Mouse (Mus musculus) heart, embryonic 11.5 days (tissue): Measurements from ENCODE around the gene Ube2f. TPM values are rescaled to one million over a fixed set of nuclear protein-coding genes. Genes with fewer than 3 reads are reported as not detected.

Source experiments
- ATAC-seq: fragments of 200-750 bp; cut with Nextera tagmentation; replicated peaks from 2 replicates; pipeline ENCODE4 v1.8.0; 2017; ENCODE audit warnings: moderate library complexity; ENCODE audit not compliant: insufficient number of reproducible peaks, low FRiP score, low TSS enrichment
- H3K27ac ChIP-seq: fragments of 300-500 bp; sonication (generic); 2 replicates; pipeline ENCODE4 v1.5.1; 2014; ENCODE audit warnings: mild to moderate bottlenecking, low read depth, low read length
- H3K27me3 ChIP-seq: fragments of 300-500 bp; sonication (generic); 2 replicates; pipeline ENCODE4 v1.6.1; 2014; ENCODE audit warnings: mild to moderate bottlenecking, low read length, mixed read lengths; ENCODE audit not compliant: control insufficient read depth, insufficient read depth
- H3K36me3 ChIP-seq: fragments of 300-500 bp; sonication (generic); 2 replicates; pipeline ENCODE4 v1.6.1; 2014; ENCODE audit warnings: mild to moderate bottlenecking, low read length, moderate library complexity, mixed read lengths; ENCODE audit not compliant: control insufficient read depth, insufficient read depth
- H3K4me1 ChIP-seq: fragments of 300-500 bp; sonication (generic); 2 replicates; pipeline ENCODE4 v1.6.1; 2014; ENCODE audit warnings: low read length; ENCODE audit not compliant: control insufficient read depth, insufficient read depth
- H3K4me2 ChIP-seq: fragments of 300-500 bp; sonication (generic); 2 replicates; pipeline ENCODE4 v1.6.1; 2014; ENCODE audit warnings: mild to moderate bottlenecking, moderate library complexity
- H3K4me3 ChIP-seq: fragments of 300-500 bp; sonication (generic); 2 replicates; pipeline ENCODE4 v1.5.1; 2014; ENCODE audit warnings: low read depth, low read length
- H3K9ac ChIP-seq: fragments of 300-500 bp; sonication (generic); 2 replicates; pipeline ENCODE4 v1.6.1; 2014; ENCODE audit warnings: mild to moderate bottlenecking, low read depth, low read length, moderate library complexity
- H3K9me3 ChIP-seq: fragments of 300-500 bp; sonication (generic); replicated peaks from 2 replicates; pipeline ENCODE4 v1.6.1; 2016; ENCODE audit warnings: low read length; ENCODE audit not compliant: control insufficient read depth
- WGBS: fragments of 180-500 bp; shearing (Covaris S2); extraction: QIAGEN DNeasy Blood & Tissue Kit; methylation state at CpG from one replicate; pipeline ENCODE4 v1.1.7; 2014; ENCODE audit not compliant: insufficient replicate concordance; 5-methylcytosine and 5-hydroxymethylcytosine counted together
- polyA plus RNA-seq: library from polyadenylated mRNA; unstranded; fragments of >200 nt; fragmentation: Nextera tagmentation; extraction: Ambion mirVana; gene quantifications from 2 replicates; pipeline ENCODE4 v1.2.1, GENCODE M21; 2014

Ube2f gene
- polyA plus RNA-seq, 1 experiment from 2014 or later = 75.7 TPM

DNA sequence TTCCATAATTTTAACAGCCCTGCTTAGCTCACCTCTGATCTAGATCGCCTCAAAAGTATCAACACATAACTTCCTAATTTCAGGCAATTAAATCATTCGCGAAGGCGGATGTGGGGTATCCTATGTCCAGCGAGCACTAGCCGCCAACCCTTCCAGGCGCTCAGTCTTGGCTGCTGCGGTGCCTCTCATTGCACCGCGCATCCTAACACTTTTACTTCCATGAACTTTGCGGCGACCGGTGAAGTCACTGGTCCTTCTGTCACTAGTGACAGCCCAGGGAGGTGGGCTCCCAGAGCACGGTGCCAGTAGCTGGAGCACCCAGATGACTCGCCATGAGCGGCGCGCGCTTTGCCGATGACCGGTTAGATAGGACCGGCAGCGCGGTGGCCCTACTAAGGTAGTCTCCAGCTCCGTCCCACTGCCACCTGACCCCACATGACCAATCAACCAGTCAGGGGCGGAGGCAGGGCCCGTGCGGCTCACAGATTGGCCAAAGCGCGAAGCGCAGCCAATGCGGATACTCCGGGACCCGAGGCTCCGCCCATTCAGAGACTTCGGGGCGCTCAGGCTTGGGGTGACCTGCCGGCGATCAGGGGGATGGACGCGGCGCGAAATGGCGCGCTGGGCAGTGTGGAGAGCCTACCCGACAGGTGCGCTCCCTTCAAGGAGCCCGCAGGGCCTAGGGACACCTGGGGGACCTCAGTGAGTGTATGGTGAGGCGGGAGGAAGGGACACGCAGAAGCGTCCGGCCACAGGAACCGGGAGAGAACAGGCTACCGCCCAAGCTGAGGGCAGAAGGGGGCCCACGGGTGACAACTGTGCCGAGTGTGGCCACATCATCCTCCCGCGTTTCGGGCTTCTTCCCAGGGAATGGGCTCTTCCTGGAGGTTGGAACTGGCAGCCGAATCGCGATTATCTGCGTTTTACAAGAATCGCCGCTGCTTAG lies 48.0 kb downstream of the Ube2f start, which contains the start of gene Scly:
Scly (plus strand) TSS at position 540 of the 946 bp plus-strand sequence.
- Histone ChIP-seq H3K9ac (peak within 1 kb of the TSS; percentile 80), H3K36me3 (peaks cover 1% of the 10 kb centered on the region; the same call in 1 of the 2 replicates), H3K9me3 (no peaks in the 10 kb centered on the region), H3K4me2 (peak within 1 kb of the TSS; percentile 74), H3K4me1 (peaks cover 2% of the 10 kb centered on the region), H3K27me3 (no peaks in the 10 kb centered on the region), H3K4me3 (peak within 1 kb of the TSS; percentile 95), H3K27ac (no peak within 1 kb of the TSS)
- under 1% methylated on average over 61 of the region's 65 CpGs for WGBS
- ATAC-seq = peak; percentile 100

DNA sequence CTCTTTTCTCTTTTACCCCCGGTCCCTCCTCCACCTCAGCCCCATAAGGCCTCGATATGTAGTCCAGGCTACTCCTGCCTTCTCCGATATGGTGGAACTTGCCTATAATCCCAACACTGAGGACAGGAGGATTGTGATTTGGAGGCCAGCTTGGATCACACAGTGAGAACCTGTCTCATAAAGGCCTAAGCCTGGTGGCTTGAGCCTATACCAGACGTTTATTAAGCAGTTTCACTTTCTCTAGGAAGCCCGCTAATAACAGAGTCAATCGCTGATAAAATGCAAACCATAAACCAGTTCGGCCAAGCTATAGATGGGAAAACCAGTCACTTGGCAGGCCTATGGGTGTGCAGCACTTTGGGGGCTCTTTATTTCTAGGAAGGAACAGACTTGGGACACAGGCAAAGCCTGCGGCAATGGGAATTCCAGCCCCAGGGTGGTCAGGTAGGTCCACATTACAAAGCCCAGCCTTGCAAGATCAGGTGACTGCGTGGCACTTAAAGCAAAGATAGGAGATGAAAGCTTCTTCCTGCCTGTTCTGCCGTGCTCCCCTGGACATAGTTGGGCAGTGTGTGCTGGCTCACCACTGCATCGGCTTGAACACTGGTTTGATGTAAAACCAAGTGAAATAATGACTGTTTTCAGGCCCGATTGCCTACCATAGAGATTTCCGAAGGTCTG lies 49.1 kb downstream of the Ube2f start:
- Histone ChIP-seq H3K4me1 (peaks cover 2% of the 10 kb centered on the region), H3K36me3 (peaks cover 4% of the 10 kb centered on the region; the same call in 1 of the 2 replicates), H3K27me3 (no peaks in the 10 kb centered on the region), H3K9me3 (no peaks in the 10 kb centered on the region), H3K4me2 (peak overlapping the region; percentile 74), H3K9ac (peak overlapping the region; percentile 80), H3K27ac (no peak overlapping the region), H3K4me3 (peak overlapping the region; percentile 95)
- no peak for ATAC-seq
- 76% methylated on average over 13 of the region's 13 CpGs for WGBS

DNA sequence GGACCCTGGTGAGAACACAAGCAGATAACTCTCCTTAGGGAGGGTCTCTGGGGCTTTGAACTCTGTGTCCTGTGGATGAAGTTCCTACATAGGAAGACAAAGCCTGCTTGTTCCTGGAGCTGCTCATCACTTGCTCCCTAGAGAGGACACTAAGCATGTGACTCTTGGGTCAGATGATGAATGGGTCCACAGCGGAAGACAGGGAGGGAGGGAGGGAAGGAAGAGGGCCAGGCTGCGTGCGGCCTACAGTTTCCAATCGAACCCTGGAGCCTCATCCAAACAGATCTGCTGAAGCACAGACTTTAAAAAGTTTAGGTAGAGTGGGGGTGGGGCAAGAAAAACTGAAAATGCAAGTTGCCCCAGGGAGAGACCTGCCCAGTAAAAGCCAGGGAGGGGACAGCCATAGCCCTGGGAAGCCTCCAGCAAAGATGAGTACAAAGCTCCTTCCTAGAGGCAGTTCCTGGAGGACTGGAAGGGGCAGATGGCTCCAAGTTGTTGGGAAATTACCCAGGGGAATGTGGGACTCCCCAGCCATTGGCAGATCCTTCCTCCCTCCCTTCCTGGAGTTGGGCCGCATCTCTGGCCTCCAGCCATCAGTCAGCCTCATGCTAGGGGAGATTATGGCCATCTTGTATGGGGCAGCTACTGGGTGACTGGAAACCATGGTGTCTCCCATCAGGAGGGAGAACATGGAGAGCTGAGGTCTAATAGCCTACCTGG lies 49.8 kb downstream of the Ube2f start:
- no peak for ATAC-seq
- Histone ChIP-seq H3K27ac (no peak overlapping the region), H3K9ac (no peak overlapping the region), H3K9me3 (no peaks in the 10 kb centered on the region), H3K4me3 (no peak overlapping the region), H3K4me2 (no peak overlapping the region), H3K27me3 (no peaks in the 10 kb centered on the region), H3K4me1 (peaks cover 2% of the 10 kb centered on the region), H3K36me3 (peaks cover 4% of the 10 kb centered on the region; the same call in 1 of the 2 replicates)
- 88% methylated on average over 5 of the region's 5 CpGs for whole genome bisulfite sequencing

GRCm38 (mm10) chr1:91301206-91301920 lies 51.3 kb downstream of the Ube2f start:
- H3K27me3 ChIP-seq = no peaks in the 10 kb centered on the region
- H3K4me1 ChIP-seq = peaks cover 2% of the 10 kb centered on the region
- WGBS = 77% methylated on average over 3 of the region's 3 CpGs
- no peaks in the 10 kb centered on the region for H3K9me3 ChIP-seq
- no peak overlapping the region for H3K9ac ChIP-seq
- H3K4me3 ChIP-seq = no peak overlapping the region
- no peak for ATAC-seq
- no peak overlapping the region for H3K4me2 ChIP-seq
- H3K27ac ChIP-seq = no peak overlapping the region
- peaks cover 14% of the 10 kb centered on the region for H3K36me3 ChIP-seq

DNA sequence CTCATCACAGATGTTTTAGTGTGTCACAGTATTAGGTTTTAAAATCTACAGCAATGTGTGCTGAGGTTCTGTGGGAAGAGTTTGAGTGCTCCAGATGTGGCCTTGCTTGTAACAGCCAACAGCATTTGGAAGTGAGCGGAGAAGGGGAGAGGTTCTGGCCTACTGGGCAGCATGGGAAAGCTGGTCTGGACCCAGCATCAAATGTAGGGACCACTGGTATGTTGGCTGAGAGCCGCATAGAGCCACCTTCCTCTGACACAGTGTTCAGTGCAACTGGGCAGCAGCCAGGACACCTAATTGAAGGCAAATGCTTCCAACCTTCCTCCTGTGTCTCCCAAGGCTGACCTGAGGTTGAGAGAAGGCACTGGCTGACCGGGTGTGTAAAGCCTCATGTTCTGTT lies 51.9 kb downstream of the Ube2f start:
- H3K27me3 ChIP-seq = no peaks in the 10 kb centered on the region
- H3K36me3 ChIP-seq = peaks cover 15% of the 10 kb centered on the region
- H3K27ac ChIP-seq = no peak overlapping the region
- peaks cover 2% of the 10 kb centered on the region for H3K4me1 ChIP-seq
- H3K9me3 ChIP-seq = no peaks in the 10 kb centered on the region
- 92% methylated on average over 3 of the region's 3 CpGs for WGBS
- no peak overlapping the region for H3K9ac ChIP-seq
- no peak overlapping the region for H3K4me2 ChIP-seq
- no peak overlapping the region for H3K4me3 ChIP-seq
- no peak for ATAC-seq

DNA sequence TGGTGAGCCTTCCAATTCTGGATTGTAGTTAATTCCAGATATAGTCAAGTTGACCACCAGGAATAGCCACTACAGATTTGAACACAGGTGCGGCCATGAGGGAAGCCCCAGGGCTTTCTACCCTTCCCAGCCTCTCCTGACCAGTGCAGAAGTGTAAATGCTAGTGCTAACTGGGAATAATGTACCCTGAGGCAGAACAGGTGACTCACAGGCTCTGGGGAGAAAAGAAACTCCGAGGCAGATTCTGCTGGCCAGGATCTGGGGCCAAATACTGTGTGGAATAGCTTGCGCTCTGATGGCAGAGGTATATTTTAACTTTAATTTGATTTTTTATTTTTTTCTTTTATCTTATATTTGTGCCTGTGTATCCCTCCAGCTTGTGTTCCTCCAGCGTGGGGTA lies 54.5 kb downstream of the Ube2f start:
- H3K36me3 ChIP-seq = peaks cover 23% of the 10 kb centered on the region
- no peak overlapping the region for H3K9ac ChIP-seq
- WGBS = 87% methylated on average over 4 of the region's 4 CpGs

DNA sequence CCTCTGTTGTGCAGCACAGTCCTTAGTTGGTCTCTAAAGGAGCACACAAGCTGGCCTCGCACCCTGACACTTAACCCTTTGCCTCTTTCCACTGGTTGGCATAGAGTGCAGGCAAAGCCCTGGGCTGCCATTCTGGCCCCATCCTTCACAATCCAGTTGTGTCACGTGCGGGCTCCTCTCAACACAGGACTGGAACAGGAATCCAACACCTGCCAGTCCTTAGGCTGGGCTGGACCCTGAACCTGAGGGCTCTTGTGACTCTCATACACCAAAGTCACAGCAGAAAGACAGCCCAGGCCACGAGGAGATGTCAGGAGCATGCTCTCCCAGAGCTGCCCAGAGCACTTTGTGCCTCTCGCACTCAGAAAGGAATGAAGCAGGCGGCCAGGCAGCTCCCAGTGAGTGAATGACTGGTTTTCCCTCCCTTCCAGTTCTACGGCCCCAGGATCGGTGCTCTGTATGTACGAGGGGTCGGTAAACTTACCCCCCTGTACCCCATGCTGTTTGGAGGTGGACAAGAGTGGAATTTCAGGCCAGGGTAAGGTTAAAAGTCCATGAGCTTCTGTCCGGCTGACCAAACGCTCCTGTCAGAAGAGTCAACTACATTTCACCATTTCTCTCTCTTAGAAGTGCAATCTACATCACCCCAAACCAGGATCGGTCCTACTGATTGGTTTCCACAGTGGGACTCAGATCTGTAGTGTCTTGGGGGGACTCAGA lies 59.4 kb downstream of the Ube2f start:
- ATAC-seq = no peak
- H3K9ac ChIP-seq = no peak overlapping the region
- no peak overlapping the region for H3K27ac ChIP-seq
- no peaks in the 10 kb centered on the region for H3K9me3 ChIP-seq
- H3K36me3 ChIP-seq = peaks cover 33% of the 10 kb centered on the region
- H3K4me3 ChIP-seq = no peak overlapping the region
- WGBS = 87% methylated on average over 13 of the region's 13 CpGs
- H3K4me1 ChIP-seq = no peaks in the 10 kb centered on the region
- no peak overlapping the region for H3K4me2 ChIP-seq
- no peaks in the 10 kb centered on the region for H3K27me3 ChIP-seq

More for the DNA sequence above, 54.5 kb downstream of the Ube2f start:
- Histone ChIP-seq H3K4me2 (no peak overlapping the region), H3K4me1 (no peaks in the 10 kb centered on the region; the same call in none of the 2 replicates), H3K4me3 (no peak overlapping the region), H3K9me3 (no peaks in the 10 kb centered on the region), H3K27me3 (no peaks in the 10 kb centered on the region), H3K27ac (no peak overlapping the region)
- ATAC-seq = no peak
